Mouse (Mus musculus): Measurements from ENCODE around the gene Tfap2c. TPM values are rescaled to one million over a fixed set of nuclear protein-coding genes. Genes with fewer than 3 reads are reported as not detected.
A peak's percentile ranks its signal among the peaks of the same experiment; 100 is the strongest.

Gene Tfap2c
- total RNA-seq, 2 experiments from 2014 or later: not detected

GRCm38 (mm10) chr2:172551081-172551720 lies 1.8 kb downstream of the Tfap2c start:
- DNase-seq (ENCODE audit: low spot score in 2 of 2): no peak

GRCm38 (mm10) chr2:172551872-172552271 lies 2.5 kb downstream of the Tfap2c start:
- DNase-seq (ENCODE audit: low spot score in 2 of 2): no peak

DNA sequence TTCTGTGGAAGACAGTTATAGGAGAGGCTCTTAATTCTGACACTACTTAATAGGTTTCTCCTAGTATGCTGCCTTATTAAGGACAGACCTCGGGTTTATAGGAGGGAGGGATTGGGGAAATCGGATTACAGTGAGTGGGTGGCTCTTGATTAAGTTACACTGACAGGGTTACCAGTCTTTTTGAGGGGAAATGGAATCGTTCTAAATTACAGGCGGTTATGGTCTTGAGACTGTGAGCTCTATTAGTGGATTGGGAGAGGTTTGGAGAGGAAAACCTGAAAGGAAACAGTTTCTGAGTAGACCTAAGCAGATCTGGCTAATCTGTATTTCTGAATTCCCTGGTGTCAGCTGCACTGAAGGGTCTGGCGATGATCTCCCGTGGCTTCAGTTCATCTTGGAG lies 3.3 kb downstream of the Tfap2c start:
- no peak for DNase-seq (ENCODE audit: low spot score in 2 of 2)

- DNase-seq (ENCODE audit: low spot score in 2 of 2): no peak
Measured at GRCm38 (mm10) chr2:172554211-172554610, 4.8 kb downstream of the Tfap2c start.

- DNase-seq (ENCODE audit: low spot score in 2 of 2): no peak
Measured at GRCm38 (mm10) chr2:172558674-172559468, 9.5 kb downstream of the Tfap2c start.

DNA sequence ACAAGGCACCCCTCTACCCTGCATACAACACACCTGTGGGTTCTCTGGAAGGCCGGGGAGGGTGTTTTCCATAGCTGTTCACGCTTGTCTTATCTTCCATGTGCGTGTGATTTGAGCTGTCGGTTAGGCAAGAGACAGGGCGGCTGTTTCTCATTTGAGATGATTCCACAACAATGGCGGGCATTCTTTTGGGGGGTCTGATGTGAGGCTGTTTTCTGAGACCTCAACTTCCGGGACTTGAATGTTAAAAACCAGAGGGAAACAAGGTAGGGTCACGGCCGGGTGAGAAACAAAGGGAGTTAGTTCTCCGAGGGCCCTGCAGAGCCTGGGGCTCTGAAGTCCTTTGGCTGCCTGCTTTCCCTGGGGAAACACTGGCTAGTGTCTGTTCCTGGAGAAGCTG lies 11.6 kb downstream of the Tfap2c start:
- DNase-seq (ENCODE audit: low spot score in 2 of 2): no peak

GRCm38 (mm10) chr2:172567835-172568234 lies 18.4 kb downstream of the Tfap2c start:
- DNase-seq (ENCODE audit: low spot score in 2 of 2): no peak

GRCm38 (mm10) chr2:172568466-172568865 lies 19.1 kb downstream of the Tfap2c start:
- DNase-seq (ENCODE audit: low spot score in 2 of 2): no peak

DNA sequence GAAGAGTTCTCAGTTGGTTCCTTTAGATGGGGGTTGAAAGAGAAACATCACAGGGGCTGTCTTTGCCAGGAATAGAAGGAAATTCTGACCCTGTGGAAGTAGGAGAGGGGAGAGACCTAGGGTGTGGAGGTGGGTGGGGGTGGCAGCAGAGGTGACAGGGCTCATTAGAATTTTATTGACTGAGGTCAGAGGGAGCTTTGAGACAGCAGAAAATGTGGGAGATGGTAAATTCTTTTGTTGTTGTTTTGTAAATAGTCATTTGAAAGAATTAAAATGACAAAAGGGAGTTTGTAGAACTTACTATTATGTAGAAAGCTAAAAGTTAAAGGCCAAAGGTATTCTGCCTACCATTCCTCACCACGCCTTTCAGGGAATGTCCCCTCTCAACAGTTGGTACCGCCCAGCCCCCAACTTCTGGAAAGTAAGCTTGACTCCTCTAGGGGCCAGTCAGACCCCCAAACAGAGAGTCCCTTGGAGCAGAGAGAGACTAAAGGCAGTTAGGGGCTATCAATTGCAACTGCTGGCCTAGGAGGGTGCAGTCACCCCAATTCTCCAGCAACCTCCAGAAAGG lies 27.9 kb downstream of the Tfap2c start:
- no peak for DNase-seq (ENCODE audit: low spot score in 2 of 2)

GRCm38 (mm10) chr2:172579221-172579620 lies 29.8 kb downstream of the Tfap2c start:
- DNase-seq (ENCODE audit: low spot score in 2 of 2): peak in 1 of 2 experiments; percentile 7

DNA sequence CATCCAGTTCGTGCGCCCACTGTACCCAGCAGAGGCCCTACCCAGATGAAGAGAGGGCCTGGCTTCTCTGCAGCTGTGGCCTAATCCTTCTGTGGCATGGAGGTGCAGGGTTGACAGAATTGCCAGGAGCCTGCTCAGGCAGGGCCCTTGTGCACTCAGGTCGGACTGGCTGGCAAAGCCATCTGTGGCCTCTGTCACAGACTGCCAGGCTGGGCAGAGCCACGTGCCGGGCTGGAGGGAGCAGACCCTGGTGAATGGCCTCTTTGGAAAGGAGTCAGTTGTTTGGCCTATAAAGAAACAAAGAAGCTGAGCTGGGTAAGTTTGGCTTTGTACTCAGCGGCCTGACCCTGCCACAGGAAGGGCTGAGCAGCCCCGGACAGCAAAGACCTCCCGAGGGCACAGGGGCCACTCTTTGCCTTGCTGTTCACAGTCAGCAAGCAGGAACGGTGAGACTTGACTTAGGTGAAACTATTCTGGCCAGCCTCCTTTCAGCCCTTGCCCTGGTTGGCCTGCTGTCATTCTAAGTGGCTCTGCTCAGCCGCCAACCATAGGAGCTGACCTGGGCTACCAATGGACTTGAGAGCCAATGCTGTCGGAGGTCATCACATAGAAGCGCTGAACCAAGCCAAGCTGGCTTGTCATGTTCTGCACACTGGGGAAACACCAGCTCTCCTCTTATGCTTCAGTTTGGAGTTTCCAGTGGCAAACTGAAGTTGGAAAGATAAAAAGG lies 31.3 kb downstream of the Tfap2c start:
- no peak for DNase-seq (ENCODE audit: low spot score in 2 of 2)

GRCm38 (mm10) chr2:172583312-172583711 lies 33.9 kb downstream of the Tfap2c start:
- no peak for DNase-seq (ENCODE audit: low spot score in 2 of 2)

- DNase-seq (ENCODE audit: low spot score in 2 of 2): no peak
Measured at GRCm38 (mm10) chr2:172585329-172585728, 35.9 kb downstream of the Tfap2c start.

- no peak for DNase-seq (ENCODE audit: low spot score in 2 of 2)
Measured at GRCm38 (mm10) chr2:172589048-172589447, 39.7 kb downstream of the Tfap2c start.

DNA sequence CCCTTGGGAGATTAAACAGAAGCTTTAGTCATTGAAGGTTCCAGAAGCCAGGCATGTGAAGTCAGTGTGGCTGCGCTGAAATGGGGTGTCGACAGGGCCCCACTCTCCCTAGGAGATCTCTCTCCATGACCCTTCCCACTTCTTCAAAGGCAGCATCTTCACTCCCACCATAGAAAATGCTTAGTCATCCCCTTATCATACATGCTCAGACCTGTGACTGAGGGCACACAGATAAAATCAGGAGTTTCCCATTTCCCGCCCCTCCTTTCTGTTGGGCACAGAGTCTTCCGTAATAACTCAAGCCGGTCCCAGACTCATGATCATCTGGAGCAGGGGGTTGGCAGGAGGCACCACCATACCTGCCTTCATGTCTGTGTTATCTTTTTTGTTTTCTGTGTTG lies 41.4 kb downstream of the Tfap2c start:
- no peak for DNase-seq (ENCODE audit: low spot score in 2 of 2)

- DNase-seq (ENCODE audit: low spot score in 2 of 2): no peak
Measured at GRCm38 (mm10) chr2:172594326-172594725, 44.9 kb downstream of the Tfap2c start.

- no peak for DNase-seq (ENCODE audit: low spot score in 2 of 2)
Measured at GRCm38 (mm10) chr2:172597056-172597455, 47.7 kb downstream of the Tfap2c start.

DNA sequence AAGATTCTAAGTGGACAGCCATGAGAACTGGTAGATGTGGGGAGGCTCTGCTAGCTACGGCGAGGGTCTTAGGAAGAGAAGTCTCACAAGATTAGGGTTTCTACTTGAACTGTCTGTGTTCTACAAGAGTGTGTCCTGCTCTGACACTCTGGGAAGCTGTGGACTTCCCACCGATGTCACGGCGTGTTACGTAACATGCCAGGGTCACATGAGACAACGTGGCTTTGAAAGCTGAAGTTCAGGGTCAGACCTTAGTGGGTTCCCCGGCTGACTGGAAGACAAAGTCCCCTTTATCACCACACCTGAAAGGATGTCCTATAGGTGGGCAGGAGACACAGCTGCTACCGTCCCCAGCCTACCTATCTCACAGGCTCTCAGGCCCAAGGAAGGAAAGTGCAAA lies 48.5 kb downstream of the Tfap2c start:
- DNase-seq (ENCODE audit: low spot score in 2 of 2): no peak

- DNase-seq (ENCODE audit: low spot score in 2 of 2): no peak
Measured at GRCm38 (mm10) chr2:172604625-172605024, 55.2 kb downstream of the Tfap2c start.

DNA sequence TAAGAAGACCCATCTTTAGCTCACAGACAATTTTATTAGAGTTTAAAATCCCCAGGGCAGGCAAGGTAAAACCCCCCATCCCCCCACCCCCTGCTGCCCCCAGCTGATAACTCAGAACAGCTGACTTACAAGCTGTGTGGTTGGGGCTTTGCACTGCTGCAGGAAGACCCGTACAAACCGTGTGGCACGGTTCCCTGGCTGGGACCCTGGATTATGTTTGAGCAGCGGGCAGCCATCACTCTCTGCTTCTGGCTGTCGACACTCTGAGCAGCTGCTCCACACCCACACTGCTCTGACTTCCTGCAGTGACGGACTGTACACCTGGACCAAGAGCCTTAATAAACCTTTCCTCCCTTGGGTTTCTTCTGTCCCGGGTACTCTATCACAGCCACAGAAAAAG lies 56.2 kb downstream of the Tfap2c start:
- no peak for DNase-seq (ENCODE audit: low spot score in 2 of 2)

GRCm38 (mm10) chr2:172607710-172608109 lies 58.3 kb downstream of the Tfap2c start:
- DNase-seq (ENCODE audit: low spot score in 2 of 2): no peak

Measured in layer of hippocampus, adult 18-20 months (tissue).